Mouse (Mus musculus): ENCODE results near the gene Pgm2. TPM values are rescaled to one million over a fixed set of nuclear protein-coding genes. Genes with fewer than 3 reads are reported as not detected.

The Pgm2 gene
- polyA plus RNA-seq, 1 experiment from 2014 or later: 26.5 TPM

DNA sequence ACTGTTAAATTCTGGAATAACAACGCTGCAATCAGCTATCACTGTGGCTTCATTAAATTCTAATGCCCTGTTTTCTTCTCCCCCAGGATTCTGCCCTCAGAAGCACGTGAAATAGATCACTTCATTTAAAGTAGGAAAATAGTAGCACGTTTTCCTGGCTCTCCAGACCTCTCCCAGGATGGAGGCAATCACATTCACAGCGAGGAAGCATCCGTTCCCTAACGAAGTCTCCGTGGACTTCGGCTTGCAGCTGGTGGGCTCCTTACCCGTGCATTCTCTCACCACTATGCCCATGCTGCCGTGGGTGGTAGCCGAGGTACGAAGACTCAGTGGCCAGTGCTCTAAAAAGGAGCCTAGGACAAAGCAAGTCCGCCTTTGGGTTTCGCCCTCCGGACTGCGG lies 80.6 kb downstream of the Pgm2 start:
- no peak for DNase-seq (ENCODE audit: low spot score)
- H3K4me2 ChIP-seq (ENCODE audit: low read length): no peak overlapping the region
- H3K36me3 ChIP-seq (ENCODE audit: control insufficient read depth, insufficient read depth, low read length): no peaks in the 10 kb centered on the region
- no peaks in the 10 kb centered on the region for H3K27me3 ChIP-seq (replicated peaks; ENCODE audit: control insufficient read depth, insufficient read depth, low read length)
- H3K9ac ChIP-seq (ENCODE audit: low read length): no peak overlapping the region
- H3K4me3 ChIP-seq (ENCODE audit: low read depth, low read length): no peak overlapping the region
- 58% methylated on average over 16 of the region's 16 CpGs for WGBS
- ATAC-seq: no peak
- no peaks in the 10 kb centered on the region for H3K4me1 ChIP-seq (ENCODE audit: control insufficient read depth, insufficient read depth, low read length)
- no peaks in the 10 kb centered on the region for H3K9me3 ChIP-seq (replicated peaks; ENCODE audit: control insufficient read depth, low read length)
- H3K27ac ChIP-seq (ENCODE audit: low read depth, low read length): no peak overlapping the region

DNA sequence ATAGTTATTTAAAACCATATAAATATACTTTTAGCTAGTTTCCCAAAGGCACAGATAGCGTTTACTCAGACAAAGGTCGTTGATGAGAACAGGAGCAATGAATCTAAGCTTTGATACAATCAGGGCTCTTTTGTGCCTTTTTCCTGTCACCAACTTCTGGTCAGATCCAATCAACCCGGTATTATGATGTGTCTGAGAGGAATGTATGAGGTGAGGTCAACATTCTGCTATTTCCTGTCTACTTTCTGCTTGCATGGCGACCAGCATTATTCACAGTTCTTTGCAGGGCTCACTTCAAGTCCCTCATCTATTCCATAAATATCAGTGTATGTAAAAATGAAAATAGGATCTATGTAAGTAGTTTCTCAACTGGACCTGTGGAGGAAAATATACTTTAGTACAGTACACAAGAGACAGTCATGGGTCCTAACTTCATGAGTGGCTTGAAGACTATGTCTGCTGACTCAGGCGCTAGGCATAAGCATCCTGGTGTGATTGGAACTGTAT lies 81.7 kb downstream of the Pgm2 start:
- Histone ChIP-seq H3K27me3 (replicated peaks; ENCODE audit: control insufficient read depth, insufficient read depth, low read length) (no peaks in the 10 kb centered on the region), H3K4me2 (ENCODE audit: low read length) (no peak overlapping the region), H3K4me1 (ENCODE audit: control insufficient read depth, insufficient read depth, low read length) (no peaks in the 10 kb centered on the region), H3K9ac (ENCODE audit: low read length) (no peak overlapping the region), H3K36me3 (ENCODE audit: control insufficient read depth, insufficient read depth, low read length) (no peaks in the 10 kb centered on the region), H3K27ac (ENCODE audit: low read depth, low read length) (no peak overlapping the region), H3K4me3 (ENCODE audit: low read depth, low read length) (no peak overlapping the region), H3K9me3 (replicated peaks; ENCODE audit: control insufficient read depth, low read length) (no peaks in the 10 kb centered on the region)
- 85% methylated on average over 5 of the region's 5 CpGs for WGBS
- DNase-seq (ENCODE audit: low spot score): no peak
- no peak for ATAC-seq

Small RNA genes within 50 kb of the gene (microRNA-seq; reads per million reads assigned to microRNA genes)
- not detected for gene Gm22395
- not detected for gene Gm23967

Other genes starting within 250 kb of the Pgm2 start
- gene Rell1, start 124.1 kb upstream of the Pgm2 start, polyA plus RNA-seq (2014; fragmentation: Nextera tagmentation; extraction: Ambion mirVana): 9.3 and 10.2 TPM in 2 replicates
- 11.6 TPM in 2 replicates for gene Tbc1d1, start 63.4 kb downstream of the Pgm2 start, polyA plus RNA-seq (2014; fragmentation: Nextera tagmentation; extraction: Ambion mirVana)